Mouse (Mus musculus): ENCODE data around the gene Actr3.
A peak's percentile ranks its signal among the peaks of the same experiment; 100 is the strongest.

Gene Actr3

GRCm38 (mm10) chr1:125350843-125351242, 84.7 kb downstream of the Actr3 start:
- no peak for DNase-seq

- peak in 1 of 2 experiments; percentile 6 for DNase-seq
Measured at GRCm38 (mm10) chr1:125345854-125346253, 89.7 kb downstream of the Actr3 start.

GRCm38 (mm10) chr1:125345448-125345847, 90.1 kb downstream of the Actr3 start:
- DNase-seq = no peak

- DNase-seq = no peak
Measured at GRCm38 (mm10) chr1:125343105-125343504, 92.4 kb downstream of the Actr3 start.
